Mouse (Mus musculus) B cell, adult 2 months (primary cell): Measurements from ENCODE around the gene Cavin2.

Source experiments
- DNase-seq, 2 experiments: peaks; one replicate each; pipeline ENCODE4 v3.0.0; 2022

Gene Cavin2

DNA sequence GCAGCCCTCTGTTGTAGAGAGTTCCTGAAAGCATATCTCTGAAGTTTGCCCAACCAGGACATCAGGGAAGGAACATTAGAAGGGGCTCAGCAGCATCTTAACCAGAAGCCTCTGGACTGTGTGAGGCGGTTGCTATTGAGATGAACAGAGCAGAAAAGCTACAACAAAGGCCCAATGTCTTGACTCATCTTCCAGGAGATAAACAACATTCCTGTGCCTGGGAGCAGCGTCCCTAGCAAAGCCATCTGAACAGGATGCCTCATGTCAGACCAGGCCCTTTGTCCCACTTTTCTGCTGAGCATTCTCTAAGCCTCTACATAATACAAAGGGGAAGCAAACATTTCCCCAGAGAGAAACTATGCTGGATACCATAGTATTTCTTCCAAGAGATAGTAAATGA lies 26.6 kb downstream of the Cavin2 start:
- no peak for DNase-seq

DNA sequence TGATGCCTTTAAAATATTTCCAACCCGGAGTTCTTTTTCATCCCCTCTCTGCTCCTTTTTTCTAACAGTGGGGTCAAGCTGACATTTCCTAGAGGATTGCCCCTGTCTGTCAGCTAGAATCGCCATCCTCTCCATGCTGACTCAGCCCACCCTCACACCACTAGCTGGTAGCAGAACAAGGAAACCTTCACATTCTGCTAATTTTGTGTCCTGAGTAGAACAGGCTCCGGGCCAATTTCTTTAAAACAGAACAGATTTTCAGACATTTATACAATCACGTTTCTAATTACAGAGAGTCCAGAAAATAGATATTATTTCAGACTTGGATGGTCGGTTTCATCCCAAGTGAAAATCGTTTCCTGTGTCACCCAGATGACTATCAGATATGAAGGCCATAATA lies 34.6 kb downstream of the Cavin2 start:
- no peak for DNase-seq

DNA sequence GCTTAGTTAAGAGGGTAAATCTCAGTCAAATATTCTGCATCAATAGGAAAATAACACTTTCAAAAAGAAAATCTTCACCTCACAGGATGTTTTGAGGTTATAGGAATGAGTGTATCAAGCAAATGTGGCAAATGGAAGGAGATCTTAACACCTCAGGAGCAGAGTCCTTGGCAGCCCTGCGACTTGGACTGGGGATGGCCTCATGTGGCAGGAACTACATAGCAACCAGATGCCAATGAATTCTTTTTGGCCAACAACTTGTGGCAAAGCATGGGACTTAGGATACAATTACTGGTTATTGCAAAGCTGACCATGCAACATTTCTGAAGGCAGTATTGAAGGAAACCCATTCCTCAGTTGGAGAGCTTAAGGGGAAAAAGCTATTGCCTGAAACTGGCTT lies 39.6 kb downstream of the Cavin2 start:
- no peak for DNase-seq

DNA sequence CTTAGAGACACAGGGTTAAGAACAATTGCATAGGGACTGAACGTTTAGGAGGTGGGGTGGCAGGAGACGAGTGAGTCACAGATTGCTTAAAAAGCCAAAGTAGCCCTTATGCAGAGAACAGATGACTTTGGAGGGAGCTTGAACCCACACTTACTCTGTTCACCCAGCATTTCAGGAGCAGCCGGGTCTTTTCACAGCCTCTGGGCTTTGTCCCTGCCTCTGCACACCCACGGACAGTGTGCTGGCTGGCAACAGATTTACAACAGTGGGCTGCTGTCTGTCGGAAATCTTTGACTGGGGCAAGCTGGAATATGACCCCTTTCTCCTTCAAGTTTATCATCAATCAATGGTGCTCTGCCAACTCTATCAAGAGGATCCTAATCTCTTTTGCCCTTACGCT lies 44.1 kb downstream of the Cavin2 start:
- no peak for DNase-seq

DNA sequence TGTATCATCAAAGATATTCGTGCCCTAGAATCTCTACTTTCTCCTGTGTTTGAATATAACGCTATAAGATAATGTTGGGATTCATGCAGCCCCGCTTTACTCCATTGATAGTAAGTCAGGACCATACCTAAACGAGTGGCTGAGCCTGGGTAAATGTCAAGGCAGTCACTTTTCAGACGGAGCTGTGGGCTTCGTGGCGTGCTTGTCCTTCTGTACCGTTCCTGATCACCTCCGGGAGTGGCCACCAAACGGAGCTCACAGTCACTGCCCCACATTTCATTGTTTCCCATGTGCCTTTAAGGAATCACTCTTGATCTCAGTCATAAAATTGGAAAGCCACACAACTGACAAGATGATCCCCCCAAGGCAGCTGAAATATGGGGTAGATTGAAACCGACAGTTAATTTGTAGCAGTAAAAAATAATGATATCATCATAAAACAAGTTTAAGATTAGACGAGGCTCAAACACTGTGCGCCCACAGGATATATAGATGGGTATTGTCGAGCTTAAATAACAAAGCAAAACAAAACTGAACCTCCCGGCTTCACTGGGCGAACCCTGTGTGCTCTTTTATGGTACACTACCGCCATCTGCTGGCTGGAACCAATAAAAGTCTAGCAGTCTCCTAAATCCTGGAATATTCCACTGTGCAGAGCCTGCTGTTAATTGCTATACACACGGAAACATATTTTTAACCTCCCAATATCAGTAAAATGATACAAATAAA lies 44.8 kb downstream of the Cavin2 start:
- peak; percentile 60 to 62 for DNase-seq

DNA sequence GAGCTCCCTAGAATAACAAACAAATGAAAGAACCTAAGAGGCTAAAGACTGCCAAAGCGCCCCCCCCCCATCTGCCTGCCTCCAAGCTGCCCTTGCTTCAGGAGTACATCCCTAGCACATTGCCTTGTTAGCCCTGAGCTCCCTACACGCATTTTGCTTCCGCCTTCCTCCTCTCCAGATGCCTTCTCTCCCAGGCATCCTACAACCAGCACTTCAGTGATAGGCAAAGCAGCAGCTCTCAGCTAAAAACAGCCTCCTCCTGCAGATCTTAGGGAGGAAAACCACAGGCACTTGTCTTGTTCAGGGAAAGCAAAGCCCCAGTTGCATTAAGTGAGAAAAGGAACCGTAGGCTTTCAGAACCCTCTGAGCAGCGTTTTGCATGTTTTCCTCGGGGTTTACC lies 45.4 kb downstream of the Cavin2 start:
- no peak for DNase-seq

DNA sequence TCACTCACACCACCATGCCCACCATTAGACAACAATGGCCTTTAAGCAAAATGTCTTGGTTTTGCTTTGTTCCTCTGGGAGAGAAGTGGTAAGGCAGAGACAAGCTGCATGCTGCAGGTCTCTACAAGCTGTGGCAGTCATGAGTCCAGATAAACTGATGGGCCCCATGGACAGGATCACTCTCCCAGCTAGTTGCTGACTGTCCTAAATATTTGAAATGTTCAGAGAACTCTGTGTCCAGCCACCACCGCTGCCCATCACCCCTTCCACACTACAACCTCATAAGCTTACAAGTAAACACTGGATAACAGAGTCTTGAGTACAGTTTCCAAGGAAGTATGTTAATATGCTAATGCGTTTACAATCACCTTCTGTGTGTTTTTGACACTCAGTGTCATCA lies 46.2 kb downstream of the Cavin2 start:
- DNase-seq = no peak

DNA sequence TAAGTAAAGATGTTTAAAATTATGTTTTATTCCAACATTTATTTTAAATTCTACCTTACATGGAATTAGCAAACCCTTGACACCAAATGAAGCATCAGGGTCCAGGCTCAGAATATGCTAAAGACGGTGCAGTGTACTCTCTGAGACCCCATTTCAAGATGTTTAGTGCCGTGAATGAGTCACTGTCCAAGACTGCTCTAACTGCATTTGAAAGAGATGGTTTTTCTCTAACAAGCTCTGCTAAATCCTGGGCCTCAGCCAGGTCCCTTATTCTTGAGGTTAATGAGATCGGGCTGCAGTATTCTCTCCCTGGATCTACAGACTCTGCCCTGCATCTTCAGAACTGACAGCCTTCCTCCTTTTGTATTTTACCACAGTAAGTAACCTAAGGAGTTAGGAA lies 55.2 kb downstream of the Cavin2 start:
- no peak for DNase-seq

DNA sequence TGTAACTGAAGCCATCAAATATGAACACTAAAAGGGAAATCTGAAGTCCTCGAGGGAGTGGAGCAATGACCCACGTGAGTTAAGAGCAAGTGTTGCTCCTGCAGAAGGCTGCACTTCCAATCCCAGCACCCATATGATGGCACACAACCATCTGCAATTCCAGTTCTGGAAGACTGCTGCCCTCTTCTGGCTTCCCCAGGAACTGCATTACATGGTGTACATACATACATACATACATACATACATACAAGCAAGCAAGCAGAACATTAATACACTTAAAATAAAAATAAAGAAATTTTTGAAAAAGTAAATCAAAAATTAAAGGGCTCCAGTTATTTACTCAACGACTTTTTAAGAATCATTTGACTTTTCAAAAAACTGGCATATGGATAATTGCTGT lies 58.7 kb downstream of the Cavin2 start:
- DNase-seq = peak in 1 of 2 experiments; percentile 3

DNA sequence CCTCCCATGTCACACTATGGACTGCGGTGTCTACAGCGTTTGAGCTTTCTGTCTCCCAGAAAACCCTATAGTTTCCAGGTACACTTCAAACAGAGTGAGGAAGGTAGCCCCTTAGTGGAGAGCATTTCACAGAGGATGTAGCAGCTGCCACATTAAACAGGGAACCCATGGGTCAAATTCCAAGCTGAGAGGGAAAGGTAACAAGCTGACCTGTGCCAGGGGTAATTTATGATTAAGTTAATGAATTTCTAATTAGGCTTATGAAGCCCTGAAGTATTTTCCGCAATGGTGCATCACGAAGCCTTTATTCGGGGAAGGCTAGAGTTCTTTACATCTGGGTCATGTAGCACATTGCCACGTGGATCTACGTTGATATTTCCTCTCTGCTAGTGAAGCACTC lies 59.7 kb downstream of the Cavin2 start:
- DNase-seq = no peak

DNA sequence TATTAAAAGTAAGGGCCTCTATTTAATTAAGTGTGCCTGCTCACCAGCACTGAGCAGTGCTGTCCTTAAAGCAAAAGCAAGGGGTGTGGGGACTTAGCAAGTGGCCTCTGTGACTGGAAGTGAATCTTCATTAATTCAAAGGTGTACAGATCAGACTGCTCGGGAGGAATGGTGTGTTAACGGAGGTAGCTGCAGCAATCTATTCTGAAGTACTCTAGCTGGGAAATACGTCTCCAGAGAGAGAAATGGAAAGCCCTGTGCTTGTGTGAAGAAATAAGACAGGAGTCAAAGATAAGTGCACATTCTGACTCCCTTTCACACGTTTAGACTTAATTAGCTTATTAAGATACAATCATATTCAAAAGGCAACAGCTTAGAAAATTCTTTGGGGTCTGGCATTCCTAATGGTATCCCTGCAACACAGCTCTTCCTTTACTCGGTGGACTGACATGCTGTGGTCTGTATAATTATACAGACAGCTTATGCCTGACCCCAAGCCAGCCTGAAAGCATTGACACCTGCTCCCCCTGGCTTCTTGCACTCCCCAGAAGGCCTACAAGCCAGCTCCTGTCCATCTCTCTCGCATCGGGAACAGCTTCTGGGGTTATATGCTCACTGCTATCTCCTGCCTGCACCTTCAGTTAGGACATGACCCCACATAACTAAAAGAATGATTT lies 60.5 kb downstream of the Cavin2 start:
- no peak for DNase-seq
